19 mouse cellular contexts compared by ENCODE assay signal in genomic region chr16:55612873-55613272, GRCm38 (mm10).
DNase-seq lines count a peak whose midpoint lies in the region; ATAC-seq and TF ChIP-seq lines count a peak whose summit lies in the region.
"Had no signal": no experiment of that assay in that cellular context is flagged by ENCODE, and none has a peak within 500 bp of the region (broad histone marks: within the 10 kb centered on the region; RNA-seq: fewer than 3 reads in every experiment).

No protein-coding gene starts in this region.

- no peak for ATAC-seq in heart, embryonic 12.5 days (ENCODE audit: insufficient number of reproducible peaks, low FRiP score)
- ATAC-seq in stomach, postnatal 0 days (ENCODE audit: low FRiP score, low TSS enrichment): peak; percentile 89
- ATAC-seq: activated CD4-positive, CD25-positive, alpha-beta regulatory T cell, adult 4 months; CD4-positive, CD25-positive, alpha-beta regulatory T cell, adult 4 months; hindbrain, postnatal 0 days had no signal

- H3K4me2 ChIP-seq in heart, embryonic 12.5 days: no peak overlapping the region
- no peak overlapping the region for H3K4me2 ChIP-seq in stomach, postnatal 0 days (replicated peaks; ENCODE audit: low read depth)
- H3K4me2 ChIP-seq: embryonic facial prominence, embryonic 12.5 days; forebrain, embryonic 12.5 days; lung, embryonic 15.5 days; midbrain, embryonic 12.5 days had no signal

- peaks cover 3% of the 10 kb centered on the region for H3K9me3 ChIP-seq in heart, embryonic 12.5 days (replicated peaks)
- H3K9me3 ChIP-seq in stomach, postnatal 0 days (ENCODE audit: control insufficient read depth, low read length): no peaks in the 10 kb centered on the region
- H3K9me3 ChIP-seq: embryonic facial prominence, embryonic 12.5 days; forebrain, embryonic 12.5 days; lung, embryonic 15.5 days; midbrain, embryonic 12.5 days had no signal

- no peak for TF ChIP-seq EP300 in stomach, postnatal 0 days (optimal IDR thresholded peaks at IDR 0.05)

- DNase-seq in heart, adult 18-20 months: peak; percentile 33 to 34
- peak; percentile 17 for DNase-seq in lung, postnatal 14 days
- no peak for DNase-seq in lung, postnatal 4 days
- DNase-seq in kidney, postnatal 14 days: peak; percentile 59
- peak; percentile 80 for DNase-seq in stomach, postnatal 0 days (ENCODE audit: low spot score)
- no peak for DNase-seq in B cell, adult 2 months
- DNase-seq in testis, postnatal 10 days (ENCODE audit: low spot score): no peak
- DNase-seq: cerebellum, postnatal 25 days; heart, adult 11 months; thymus, postnatal 36 days had no signal

- WGBS in heart, embryonic 12.5 days: 76% methylated on average over 3 of the region's 3 CpGs
- 47% methylated on average over 3 of the region's 3 CpGs for WGBS in stomach, postnatal 0 days

- no peak for TF ChIP-seq CTCF in stomach, postnatal 0 days (IDR thresholded peaks at IDR 0.05; ENCODE audit: low read depth)

- no peak overlapping the region for H3K9ac ChIP-seq in heart, embryonic 12.5 days
- H3K9ac ChIP-seq in stomach, postnatal 0 days (ENCODE audit: low read length): no peak overlapping the region
- H3K9ac ChIP-seq: embryonic facial prominence, embryonic 12.5 days; forebrain, embryonic 12.5 days; lung, embryonic 15.5 days; midbrain, embryonic 12.5 days had no signal

- no peak overlapping the region for H3K4me3 ChIP-seq in heart, embryonic 12.5 days
- no peak overlapping the region for H3K4me3 ChIP-seq in stomach, postnatal 0 days (ENCODE audit: low read depth, low read length)
- H3K4me3 ChIP-seq: embryonic facial prominence, embryonic 12.5 days; forebrain, embryonic 12.5 days; layer of hippocampus, adult 2 months; lung, embryonic 15.5 days; midbrain, embryonic 12.5 days had no signal

- H3K36me3 ChIP-seq in heart, embryonic 12.5 days: no peaks in the 10 kb centered on the region
- H3K36me3 ChIP-seq in stomach, postnatal 0 days (ENCODE audit: control insufficient read depth, insufficient read depth, low read length): no peaks in the 10 kb centered on the region
- H3K36me3 ChIP-seq: embryonic facial prominence, embryonic 12.5 days; forebrain, embryonic 12.5 days; lung, embryonic 15.5 days; midbrain, embryonic 12.5 days had no signal

- H3K4me1 ChIP-seq in heart, embryonic 12.5 days (replicated peaks): peaks cover 3% of the 10 kb centered on the region
- no peaks in the 10 kb centered on the region for H3K4me1 ChIP-seq in stomach, postnatal 0 days (replicated peaks; ENCODE audit: control insufficient read depth, insufficient read depth)
- H3K4me1 ChIP-seq: embryonic facial prominence, embryonic 12.5 days; forebrain, embryonic 12.5 days; lung, embryonic 15.5 days; midbrain, embryonic 12.5 days had no signal

- H3K27me3 ChIP-seq in heart, embryonic 12.5 days (replicated peaks): no peaks in the 10 kb centered on the region
- H3K27me3 ChIP-seq in stomach, postnatal 0 days (ENCODE audit: control insufficient read depth, insufficient read depth, low read length): no peaks in the 10 kb centered on the region
- H3K27me3 ChIP-seq: embryonic facial prominence, embryonic 12.5 days; forebrain, embryonic 12.5 days; lung, embryonic 15.5 days; midbrain, embryonic 12.5 days had no signal

- no peak overlapping the region for H3K27ac ChIP-seq in heart, embryonic 12.5 days (ENCODE audit: poor library complexity, severe bottlenecking)
- H3K27ac ChIP-seq in stomach, postnatal 0 days (replicated peaks): no peak overlapping the region
- H3K27ac ChIP-seq: embryonic facial prominence, embryonic 12.5 days; forebrain, embryonic 12.5 days; hindbrain, postnatal 0 days; layer of hippocampus, adult 2 months; lung, embryonic 15.5 days; midbrain, embryonic 12.5 days had no signal

Comparison
In these comparisons a context has a peak if more than half of its experiments do, and no peak if none do; other contexts are left out.
1. DNase-seq: peak in heart, adult 18-20 months (2 of 2), lung, postnatal 14 days (single experiment), kidney, postnatal 14 days (single experiment) and stomach, postnatal 0 days (single experiment); none in lung, postnatal 4 days (0 of 2), B cell, adult 2 months (0 of 2) and testis, postnatal 10 days (single experiment).